Mouse (Mus musculus) cerebellum, adult 2 months (tissue): ENCODE measurements around the gene Aven.

Experiments
- CTCF ChIP-seq: fragments of 200-500 bp; IDR thresholded peaks from 2 replicates; pipeline ENCODE4 v1.5.1; 2011; ENCODE audit warnings: low read depth, mild to moderate bottlenecking, control low read depth, low read length, moderate library complexity, borderline replicate concordance; ENCODE audit not compliant: insufficient read depth
- POLR2A ChIP-seq: fragments of 200-500 bp; IDR thresholded peaks from 2 replicates; pipeline ENCODE4 v1.6.1; 2011; ENCODE audit warnings: low read length, control low read depth, borderline replicate concordance; ENCODE audit not compliant: insufficient read depth

- TF ChIP-seq CTCF: no peak
- no peak for TF ChIP-seq POLR2A
Measured at GRCm38 (mm10) chr2:112493539-112494260, 936 bp downstream of the Aven start.
